Mouse (Mus musculus) adrenal gland, adult 18-20 months (tissue): ENCODE measurements around the gene Ano6. TPM values are rescaled to one million over a fixed set of nuclear protein-coding genes. Genes with fewer than 3 reads are reported as not detected.

Experiments used
- DNase-seq, 2 experiments: peaks; one replicate each; pipeline ENCODE4 v3.0.0; 2021 to 2022; ENCODE audit warnings: low spot score in 2 of 2
- total RNA-seq, 2 experiments: library from RNA; stranded (reverse); gene quantifications; 1 replicate in 1 of 2; 2 replicates in 1 of 2; pipeline ENCODE4 v1.2.3; 2021

Gene Ano6
- total RNA-seq, 2 experiments from 2014 or later: 56.5 to 64.2 TPM

- DNase-seq: peak in 1 of 2 experiments; percentile 45
Measured at GRCm38 (mm10) chr15:95794611-95795565, 4.2 kb downstream of the Ano6 start.

- DNase-seq: no peak
Measured at GRCm38 (mm10) chr15:95796062-95796461, 5.4 kb downstream of the Ano6 start.

GRCm38 (mm10) chr15:95797144-95797983, 6.7 kb downstream of the Ano6 start:
- DNase-seq: no peak

GRCm38 (mm10) chr15:95798266-95798665, 7.6 kb downstream of the Ano6 start:
- DNase-seq: no peak

GRCm38 (mm10) chr15:95799632-95800031, 9.0 kb downstream of the Ano6 start:
- DNase-seq: no peak

GRCm38 (mm10) chr15:95800051-95800450, 9.4 kb downstream of the Ano6 start:
- DNase-seq: no peak

GRCm38 (mm10) chr15:95801261-95801979, 10.8 kb downstream of the Ano6 start:
- no peak for DNase-seq

- DNase-seq: no peak
Measured at GRCm38 (mm10) chr15:95802140-95802539, 11.5 kb downstream of the Ano6 start.

- peak; percentile 54 to 62 for DNase-seq
Measured at GRCm38 (mm10) chr15:95802762-95803161, 12.1 kb downstream of the Ano6 start.

- no peak for DNase-seq
Measured at GRCm38 (mm10) chr15:95803484-95803883, 12.8 kb downstream of the Ano6 start.

- DNase-seq: peak; percentile 46 to 48
Measured at GRCm38 (mm10) chr15:95804255-95804654, 13.6 kb downstream of the Ano6 start.

GRCm38 (mm10) chr15:95805022-95805471, 14.4 kb downstream of the Ano6 start:
- DNase-seq: peak in 1 of 2 experiments; percentile 45

- no peak for DNase-seq
Measured at GRCm38 (mm10) chr15:95807908-95808307, 17.3 kb downstream of the Ano6 start.

- DNase-seq: no peak
Measured at GRCm38 (mm10) chr15:95810357-95810761, 19.7 kb downstream of the Ano6 start.

- DNase-seq: no peak
Measured at GRCm38 (mm10) chr15:95812821-95813571, 22.4 kb downstream of the Ano6 start.

- DNase-seq: no peak
Measured at GRCm38 (mm10) chr15:95817501-95817900, 26.9 kb downstream of the Ano6 start.

GRCm38 (mm10) chr15:95819249-95820035, 28.8 kb downstream of the Ano6 start:
- no peak for DNase-seq

- no peak for DNase-seq
Measured at GRCm38 (mm10) chr15:95820142-95820541, 29.5 kb downstream of the Ano6 start.

- DNase-seq: no peak
Measured at GRCm38 (mm10) chr15:95820678-95821077, 30.0 kb downstream of the Ano6 start.
